Mouse (Mus musculus): ENCODE data around the gene Gm42674. TPM values are rescaled to one million over a fixed set of nuclear protein-coding genes. Genes with fewer than 3 reads are reported as not detected.

The Gm42674 gene
- not detected in 2 replicates for polyA plus RNA-seq (2015; fragmentation: Nextera tagmentation; extraction: Ambion mirVana)

DNA sequence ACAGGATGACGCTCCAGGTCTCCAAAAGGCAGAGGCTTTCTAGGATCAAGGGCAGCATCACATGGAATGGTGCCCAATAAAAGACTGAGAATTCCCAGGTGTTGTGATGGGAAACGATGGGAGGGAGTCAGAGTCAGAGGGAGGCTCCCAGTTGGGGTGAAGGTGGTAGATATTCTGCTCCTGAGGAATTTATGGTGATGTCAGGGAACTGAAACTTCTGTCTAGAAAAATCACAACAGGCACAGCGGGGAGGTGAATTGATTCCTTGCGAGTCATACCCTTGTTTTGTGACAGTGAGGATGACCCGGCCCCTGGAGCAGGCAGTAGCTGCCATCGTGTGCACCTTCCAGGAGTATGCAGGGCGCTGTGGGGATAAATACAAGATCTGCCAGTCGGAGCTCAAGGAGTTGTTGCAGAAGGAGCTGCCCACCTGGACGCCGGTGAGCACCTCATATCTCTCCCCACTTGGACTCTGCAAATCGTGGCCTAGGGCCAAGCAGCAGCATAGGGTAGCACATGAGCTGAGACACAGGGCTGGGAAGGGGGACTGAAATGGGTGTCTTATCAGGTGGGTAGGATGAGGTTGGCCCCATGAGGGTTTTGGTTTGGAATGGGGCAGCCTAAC lies at the start of gene Gm42674:
Gene Gm42674 (plus strand): TSS at position 419 of the 625 bp plus-strand sequence.
- H3K27me3 ChIP-seq (ENCODE audit: insufficient read depth, low read length), result no peaks in the 10 kb centered on the region
- 78% methylated on average over 11 of the region's 11 CpGs for WGBS
- ATAC-seq (replicated peaks; ENCODE audit: low FRiP score, low read depth) (no peak), DNase-seq (ENCODE audit: low spot score) (no peak)
- H3K4me2 ChIP-seq (ENCODE audit: low read length), result no peak within 1 kb of the TSS
- H3K4me3 ChIP-seq (replicated peaks; ENCODE audit: low read depth, low read length), result no peak within 1 kb of the TSS
- peaks cover 3% of the 10 kb centered on the region; the same call in 1 of the 2 replicates for H3K4me1 ChIP-seq (replicated peaks; ENCODE audit: insufficient read depth, low read length)
- H3K9ac ChIP-seq (ENCODE audit: low read depth, low read length), result no peak within 1 kb of the TSS
- no peaks in the 10 kb centered on the region for H3K9me3 ChIP-seq (replicated peaks; ENCODE audit: low read length)
- H3K36me3 ChIP-seq (ENCODE audit: insufficient read depth, low read length), result no peaks in the 10 kb centered on the region
- H3K27ac ChIP-seq, result no peak within 1 kb of the TSS
- TF ChIP-seq CTCF (IDR thresholded peaks at IDR 0.05; ENCODE audit: low read depth), result no peak

DNA sequence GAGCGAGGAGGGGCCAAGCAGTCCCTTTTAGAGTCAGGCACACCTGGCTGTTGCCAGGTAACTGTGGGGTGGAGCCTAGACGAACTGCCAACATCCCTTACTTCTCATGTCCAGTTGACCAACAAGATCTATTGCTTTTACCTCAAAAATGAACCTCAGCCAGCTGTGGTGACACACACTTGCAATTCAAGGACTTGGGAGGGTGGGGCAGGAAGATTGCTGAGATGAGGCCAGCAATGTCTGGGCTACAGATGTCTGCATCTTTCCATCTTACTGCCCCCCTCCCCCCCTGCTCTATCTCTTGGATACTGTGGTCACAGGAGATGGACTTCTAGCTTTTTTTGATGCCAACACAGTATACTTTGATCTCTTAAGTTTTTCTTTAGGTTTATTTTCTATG lies 49.5 kb upstream of the Gm42674 start:
- 82% methylated on average over 2 of the region's 2 CpGs for WGBS
- DNase-seq (ENCODE audit: low spot score) (no peak), ATAC-seq (replicated peaks; ENCODE audit: low FRiP score, low read depth) (no peak)
- H3K27ac ChIP-seq, result no peak overlapping the region
- H3K36me3 ChIP-seq (ENCODE audit: insufficient read depth, low read length), result no peaks in the 10 kb centered on the region
- no peak for TF ChIP-seq CTCF (IDR thresholded peaks at IDR 0.05; ENCODE audit: low read depth)
- no peak overlapping the region for H3K4me3 ChIP-seq (replicated peaks; ENCODE audit: low read depth, low read length)
- H3K27me3 ChIP-seq (ENCODE audit: insufficient read depth, low read length), result no peaks in the 10 kb centered on the region
- H3K4me1 ChIP-seq (replicated peaks; ENCODE audit: insufficient read depth, low read length), result no peaks in the 10 kb centered on the region
- no peak overlapping the region for H3K9ac ChIP-seq (ENCODE audit: low read depth, low read length)
- no peak overlapping the region for H3K4me2 ChIP-seq (ENCODE audit: low read length)
- H3K9me3 ChIP-seq (replicated peaks; ENCODE audit: low read length), result no peaks in the 10 kb centered on the region

DNA sequence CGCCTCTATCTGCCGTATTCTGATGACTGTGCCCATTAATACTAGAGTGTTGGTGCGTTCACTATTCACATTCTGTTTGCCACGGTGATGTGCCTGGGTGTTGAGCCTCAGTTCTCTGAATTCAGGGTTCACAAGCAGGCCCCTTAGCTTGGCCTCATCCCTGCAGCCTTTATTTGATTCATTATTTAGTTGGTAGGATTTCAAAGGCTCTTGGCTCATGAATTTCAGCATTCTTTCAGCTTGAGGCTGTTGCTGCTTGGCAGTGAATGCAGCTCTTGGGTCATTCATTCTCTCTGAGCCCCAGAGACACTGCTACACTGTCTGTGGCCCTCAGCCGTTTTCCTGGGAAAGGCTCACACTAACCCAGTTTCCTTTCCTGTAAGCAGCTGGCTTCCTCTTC lies 45.8 kb upstream of the Gm42674 start:
- no peak for ATAC-seq (replicated peaks; ENCODE audit: low FRiP score, low read depth)
- no peak for TF ChIP-seq CTCF (IDR thresholded peaks at IDR 0.05; ENCODE audit: low read depth)
- Histone ChIP-seq H3K27ac (no peak overlapping the region), H3K4me2 (ENCODE audit: low read length) (no peak overlapping the region), H3K27me3 (ENCODE audit: insufficient read depth, low read length) (no peaks in the 10 kb centered on the region), H3K4me3 (replicated peaks; ENCODE audit: low read depth, low read length) (no peak overlapping the region), H3K9me3 (replicated peaks; ENCODE audit: low read length) (no peaks in the 10 kb centered on the region), H3K4me1 (replicated peaks; ENCODE audit: insufficient read depth, low read length) (no peaks in the 10 kb centered on the region), H3K36me3 (ENCODE audit: insufficient read depth, low read length) (no peaks in the 10 kb centered on the region), H3K9ac (ENCODE audit: low read depth, low read length) (no peak overlapping the region)
- no peak for DNase-seq (ENCODE audit: low spot score)
- 69% methylated on average over 5 of the region's 5 CpGs for whole genome bisulfite sequencing

DNA sequence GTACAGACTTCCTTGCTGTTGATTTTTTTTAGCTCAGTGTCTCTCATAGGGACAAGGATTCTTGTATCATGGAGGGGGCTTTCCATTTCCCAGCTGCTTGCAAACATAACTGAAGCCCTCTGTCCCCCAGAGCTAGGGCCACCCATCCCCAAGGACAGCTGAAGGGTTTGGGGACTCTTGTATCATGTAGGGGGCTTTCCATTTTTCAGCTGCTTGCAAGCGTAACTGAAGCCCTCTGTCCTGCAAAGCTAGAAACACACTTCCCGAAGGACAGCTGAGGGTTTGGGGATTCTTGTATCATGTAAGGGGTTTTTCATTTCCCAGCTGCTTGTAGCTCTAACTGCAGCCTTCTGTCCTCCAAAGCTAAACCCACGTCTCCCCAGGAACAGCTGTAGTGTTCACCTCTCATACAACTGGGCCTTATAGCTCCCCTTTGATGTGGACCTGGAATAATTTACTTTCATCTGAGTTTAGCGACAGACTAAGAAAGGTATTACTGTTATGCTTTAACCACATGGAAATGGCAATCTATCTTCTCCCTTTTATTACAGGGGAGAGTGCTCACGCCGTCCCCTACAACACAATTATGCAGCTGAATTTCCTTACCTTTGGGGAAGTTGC lies 41.6 kb upstream of the Gm42674 start, which contains the start of gene S100a3:
Gene S100a3 (plus strand): TSS at position 571 of the 621 bp plus-strand sequence.
- H3K4me3 ChIP-seq (replicated peaks; ENCODE audit: low read depth, low read length), result no peak within 1 kb of the TSS
- DNase-seq (ENCODE audit: low spot score) (no peak), ATAC-seq (replicated peaks; ENCODE audit: low FRiP score, low read depth) (no peak)
- no peak within 1 kb of the TSS for H3K9ac ChIP-seq (ENCODE audit: low read depth, low read length)
- H3K27me3 ChIP-seq (ENCODE audit: insufficient read depth, low read length), result no peaks in the 10 kb centered on the region
- H3K36me3 ChIP-seq (ENCODE audit: insufficient read depth, low read length), result no peaks in the 10 kb centered on the region
- no peak within 1 kb of the TSS for H3K4me2 ChIP-seq (ENCODE audit: low read length)
- H3K4me1 ChIP-seq (replicated peaks; ENCODE audit: insufficient read depth, low read length), result no peaks in the 10 kb centered on the region
- TF ChIP-seq CTCF (IDR thresholded peaks at IDR 0.05; ENCODE audit: low read depth), result no peak
- no peak within 1 kb of the TSS for H3K27ac ChIP-seq
- WGBS, result 62% methylated on average over 6 of the region's 6 CpGs
- H3K9me3 ChIP-seq (replicated peaks; ENCODE audit: low read length), result no peaks in the 10 kb centered on the region

DNA sequence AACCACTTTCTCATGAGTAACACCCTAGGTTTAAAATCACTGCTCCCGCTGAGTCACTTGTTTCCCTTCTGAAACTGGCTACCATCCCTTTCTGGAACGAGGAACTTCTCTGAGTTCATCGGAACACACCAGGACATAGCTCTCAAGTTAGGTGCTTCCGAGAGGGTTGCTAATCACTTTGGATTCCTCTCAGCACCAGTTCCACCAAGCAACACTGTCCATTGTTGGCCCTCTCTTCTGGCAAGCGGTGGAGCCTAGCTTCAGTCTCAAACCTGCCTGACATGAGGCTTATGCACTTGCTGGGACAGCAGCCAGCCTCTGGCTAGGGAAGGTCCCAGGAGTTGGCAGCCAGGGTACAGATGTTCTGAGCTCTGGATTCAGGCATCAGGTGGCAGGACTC lies 27.0 kb upstream of the Gm42674 start:
- WGBS, result 87% methylated on average over 5 of the region's 5 CpGs
- ATAC-seq (replicated peaks; ENCODE audit: low FRiP score, low read depth) (no peak), DNase-seq (ENCODE audit: low spot score) (no peak)
- Histone ChIP-seq H3K27ac (no peak overlapping the region), H3K4me3 (replicated peaks; ENCODE audit: low read depth, low read length) (no peak overlapping the region), H3K9ac (ENCODE audit: low read depth, low read length) (no peak overlapping the region), H3K36me3 (ENCODE audit: insufficient read depth, low read length) (no peaks in the 10 kb centered on the region), H3K27me3 (ENCODE audit: insufficient read depth, low read length) (no peaks in the 10 kb centered on the region), H3K4me2 (ENCODE audit: low read length) (no peak overlapping the region), H3K4me1 (replicated peaks; ENCODE audit: insufficient read depth, low read length) (no peaks in the 10 kb centered on the region), H3K9me3 (replicated peaks; ENCODE audit: low read length) (no peaks in the 10 kb centered on the region)
- TF ChIP-seq CTCF (IDR thresholded peaks at IDR 0.05; ENCODE audit: low read depth), result no peak

DNA sequence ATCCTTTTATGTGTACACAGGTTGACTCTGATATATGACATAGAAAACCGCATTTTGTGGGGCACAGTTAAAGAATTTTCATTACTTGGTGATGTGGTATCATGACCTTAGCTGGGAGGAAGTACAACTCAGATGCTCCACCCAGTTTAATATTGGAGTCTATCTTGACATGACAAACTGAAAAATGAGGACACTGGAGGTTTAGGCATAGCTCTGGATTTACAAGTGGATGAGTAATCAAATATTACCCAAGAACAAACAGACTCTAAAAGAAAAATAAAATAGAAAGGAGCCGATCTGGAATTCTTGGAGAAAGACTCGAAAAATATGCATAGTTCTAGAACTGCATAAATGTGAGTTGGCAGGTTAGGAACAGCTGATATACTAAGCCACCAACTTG lies 26.4 kb upstream of the Gm42674 start:
- WGBS, result 69% methylated on average over 3 of the region's 3 CpGs

More for the DNA sequence above, 26.4 kb upstream of the Gm42674 start:
- H3K9ac ChIP-seq (ENCODE audit: low read depth, low read length), result no peak overlapping the region
- no peak for TF ChIP-seq CTCF (IDR thresholded peaks at IDR 0.05; ENCODE audit: low read depth)
- ATAC-seq (replicated peaks; ENCODE audit: low FRiP score, low read depth) (no peak), DNase-seq (ENCODE audit: low spot score) (no peak)
- no peaks in the 10 kb centered on the region for H3K36me3 ChIP-seq (ENCODE audit: insufficient read depth, low read length)
- no peak overlapping the region for H3K4me2 ChIP-seq (ENCODE audit: low read length)
- no peak overlapping the region for H3K27ac ChIP-seq
- no peaks in the 10 kb centered on the region for H3K9me3 ChIP-seq (replicated peaks; ENCODE audit: low read length)
- H3K4me1 ChIP-seq (replicated peaks; ENCODE audit: insufficient read depth, low read length), result no peaks in the 10 kb centered on the region
- H3K4me3 ChIP-seq (replicated peaks; ENCODE audit: low read depth, low read length), result no peak overlapping the region
- no peaks in the 10 kb centered on the region for H3K27me3 ChIP-seq (ENCODE audit: insufficient read depth, low read length)

Measured in kidney, postnatal 0 days (tissue).